Mouse (Mus musculus): ENCODE measurements around the gene A130010J15Rik. TPM values are rescaled to one million over a fixed set of nuclear protein-coding genes. Genes with fewer than 3 reads are reported as not detected.

A130010J15Rik gene
- total RNA-seq, 2 experiments from 2014 or later: 5.1 to 5.3 TPM

- no peak overlapping the region for H3K4me3 ChIP-seq
- no peak for DNase-seq (ENCODE audit: low spot score in 2 of 2)
- TF ChIP-seq CTCF (conservative IDR thresholded peaks at IDR 0.05): no peak
- peak overlapping the region; percentile 4; the same call in 1 of the 2 replicates for H3K27ac ChIP-seq
These were observed 57.7 kb downstream of the A130010J15Rik start for GRCm38 (mm10) chr1:193225531-193225930.

GRCm38 (mm10) chr1:193226114-193226513, 58.3 kb downstream of the A130010J15Rik start:
- no peak for DNase-seq (ENCODE audit: low spot score in 2 of 2)
- Histone ChIP-seq H3K4me3 (no peak overlapping the region), H3K27ac (peak overlapping the region; percentile 74; the same call in 1 of the 2 replicates)
- TF ChIP-seq CTCF (conservative IDR thresholded peaks at IDR 0.05): no peak

- DNase-seq (ENCODE audit: low spot score in 2 of 2): no peak
- H3K4me3 ChIP-seq: no peak overlapping the region
- peak overlapping the region; percentile 74 for H3K27ac ChIP-seq
- no peak for TF ChIP-seq CTCF (conservative IDR thresholded peaks at IDR 0.05)
These were observed 59.1 kb downstream of the A130010J15Rik start for GRCm38 (mm10) chr1:193226724-193227522.

Other genes starting within 250 kb of the A130010J15Rik start
- gene Syt14, start 132.3 kb upstream of the A130010J15Rik start, total RNA-seq (2021): 10 to 100 TPM; 26.6 to 31.1 TPM
- gene Diexf, start 37.8 kb upstream of the A130010J15Rik start, total RNA-seq (2021): 10 to 100 TPM; 22.9 to 24.8 TPM
- under 1 TPM; 0.49 to 0.66 TPM for gene Irf6, start 14.9 kb upstream of the A130010J15Rik start, total RNA-seq (2021)
- 1 to 10 TPM; 1.6 to 2.4 TPM for gene Traf3ip3, start 33.7 kb downstream of the A130010J15Rik start, total RNA-seq (2021)
- gene Lamb3, start 39.7 kb downstream of the A130010J15Rik start, total RNA-seq (2021): 1 to 10 TPM in 1 of 2 experiments, under 1 TPM in 1; 0.82 to 1.4 TPM
- 10 to 100 TPM; 42.9 to 52.8 TPM for gene Hsd11b1, start 96.0 kb downstream of the A130010J15Rik start, total RNA-seq (2021)
- 10 to 100 TPM in 1 of 2 experiments, 1 to 10 TPM in 1; 8.5 to 10.0 TPM for gene G0s2, start 105.2 kb downstream of the A130010J15Rik start, total RNA-seq (2021)
- gene Camk1g, start 202.3 kb downstream of the A130010J15Rik start, total RNA-seq (2021): 10 to 100 TPM; 23.6 to 24.4 TPM

Measured in layer of hippocampus, adult 2 months (tissue).